Mouse (Mus musculus): Measurements from ENCODE around the gene Mta2. TPM values are rescaled to one million over a fixed set of nuclear protein-coding genes. Genes with fewer than 3 reads are reported as not detected.

Mta2 gene
- 63.5 and 67.4 TPM in 2 replicates for polyA plus RNA-seq (2015; fragmentation: Nextera tagmentation; extraction: Ambion mirVana)

GRCm38 (mm10) chr19:8941515-8942217 is at the start of gene Mta2:
Mta2 (plus strand) TSS chr19:8941875.

GRCm38 (mm10) chr19:8892829-8893766 is 48.6 kb upstream of the Mta2 start, which contains the start of gene Ints5:
Ints5 (plus strand) TSS chr19:8893005.

GRCm38 (mm10) chr19:8897865-8898495 is 43.7 kb upstream of the Mta2 start, which contains the start of gene Ganab:
Ganab (plus strand) TSS chr19:8898071.

GRCm38 (mm10) chr19:8920073-8920736 is 21.5 kb upstream of the Mta2 start, which contains the start of gene B3gat3:
B3gat3 (plus strand) TSS chr19:8920374.

GRCm38 (mm10) chr19:8929224-8930088 is 12.2 kb upstream of the Mta2 start, which contains the start of the genes Rom1 and Eml3:
Rom1 (minus strand) TSS chr19:8929356.
Eml3 (plus strand) TSS chr19:8929552.

GRCm38 (mm10) chr19:8953135-8954039 is 11.7 kb downstream of the Mta2 start, which contains the start of gene Tut1:
Tut1 (plus strand) TSS chr19:8953847.

GRCm38 (mm10) chr19:8966590-8967372 is 25.1 kb downstream of the Mta2 start, which contains the start of gene Eef1g:
Eef1g (plus strand) TSS chr19:8967041.

GRCm38 (mm10) chr19:8989066-8989566 is 47.4 kb downstream of the Mta2 start, which contains the start of gene Ahnak:
Ahnak (plus strand) TSS chr19:8989284.

Other genes starting within 250 kb of the Mta2 start
- 91.8 and 105 TPM in 2 replicates for gene Slc3a2, start 218.5 kb upstream of the Mta2 start, polyA plus RNA-seq (2015; fragmentation: Nextera tagmentation; extraction: Ambion mirVana)
- 53.3 and 53.8 TPM in 2 replicates for gene Wdr74, start 206.0 kb upstream of the Mta2 start, polyA plus RNA-seq (2015; fragmentation: Nextera tagmentation; extraction: Ambion mirVana)
- gene 1700092M07Rik, start 201.2 kb upstream of the Mta2 start, polyA plus RNA-seq (2015; fragmentation: Nextera tagmentation; extraction: Ambion mirVana) = 0.46 and 1.1 TPM in 2 replicates
- 78.0 and 83.1 TPM in 2 replicates for gene Stx5a, start 200.5 kb upstream of the Mta2 start, polyA plus RNA-seq (2015; fragmentation: Nextera tagmentation; extraction: Ambion mirVana)
- 59.7 and 64.4 TPM in 2 replicates for gene Nxf1, start 184.8 kb upstream of the Mta2 start, polyA plus RNA-seq (2015; fragmentation: Nextera tagmentation; extraction: Ambion mirVana)
- gene Tmem223, start 170.9 kb upstream of the Mta2 start, polyA plus RNA-seq (2015; fragmentation: Nextera tagmentation; extraction: Ambion mirVana) = 119 and 130 TPM in 2 replicates
- gene Tmem179b, start 167.4 kb upstream of the Mta2 start, polyA plus RNA-seq (2015; fragmentation: Nextera tagmentation; extraction: Ambion mirVana) = 60.2 and 82.2 TPM in 2 replicates
- 10.3 and 11.8 TPM in 2 replicates for gene Taf6l, start 155.5 kb upstream of the Mta2 start, polyA plus RNA-seq (2015; fragmentation: Nextera tagmentation; extraction: Ambion mirVana)
- 86.5 and 92.5 TPM in 2 replicates for gene Polr2g, start 143.3 kb upstream of the Mta2 start, polyA plus RNA-seq (2015; fragmentation: Nextera tagmentation; extraction: Ambion mirVana)
- 2.0 and 2.7 TPM in 2 replicates for gene Zbtb3, start 139.3 kb upstream of the Mta2 start, polyA plus RNA-seq (2015; fragmentation: Nextera tagmentation; extraction: Ambion mirVana)
- 22.0 and 26.5 TPM in 2 replicates for gene Ttc9c, start 122.5 kb upstream of the Mta2 start, polyA plus RNA-seq (2015; fragmentation: Nextera tagmentation; extraction: Ambion mirVana)
- gene Hnrnpul2, start 121.9 kb upstream of the Mta2 start, polyA plus RNA-seq (2015; fragmentation: Nextera tagmentation; extraction: Ambion mirVana) = 3.1 and 3.3 TPM in 2 replicates
- gene AC129217.1, start 112.1 kb upstream of the Mta2 start, polyA plus RNA-seq (2015; fragmentation: Nextera tagmentation; extraction: Ambion mirVana) = not detected in 2 replicates
- gene Bscl2, start 104.4 kb upstream of the Mta2 start, polyA plus RNA-seq (2015; fragmentation: Nextera tagmentation; extraction: Ambion mirVana) = 45.3 and 49.0 TPM in 2 replicates
- gene Gng3, start 102.7 kb upstream of the Mta2 start, polyA plus RNA-seq (2015; fragmentation: Nextera tagmentation; extraction: Ambion mirVana) = 0.31 and 0.96 TPM in 2 replicates
- 9.4 and 10.6 TPM in 2 replicates for gene Lrrn4cl, start 91.1 kb upstream of the Mta2 start, polyA plus RNA-seq (2015; fragmentation: Nextera tagmentation; extraction: Ambion mirVana)
- 166 and 171 TPM in 2 replicates for gene Ubxn1, start 70.4 kb upstream of the Mta2 start, polyA plus RNA-seq (2015; fragmentation: Nextera tagmentation; extraction: Ambion mirVana)
- 49.7 and 50.5 TPM in 2 replicates for gene Uqcc3, start 61.0 kb upstream of the Mta2 start, polyA plus RNA-seq (2015; fragmentation: Nextera tagmentation; extraction: Ambion mirVana)
- gene Lbhd1, start 58.1 kb upstream of the Mta2 start, polyA plus RNA-seq (2015; fragmentation: Nextera tagmentation; extraction: Ambion mirVana) = 34.0 and 39.1 TPM in 2 replicates
- gene Gm49403, start 57.9 kb upstream of the Mta2 start, polyA plus RNA-seq (2015; fragmentation: Nextera tagmentation; extraction: Ambion mirVana) = not detected in 2 replicates
- 43.6 and 48.9 TPM in 2 replicates for gene 1810009A15Rik, start 53.0 kb upstream of the Mta2 start, polyA plus RNA-seq (2015; fragmentation: Nextera tagmentation; extraction: Ambion mirVana)
- gene Gm49416, start 52.9 kb upstream of the Mta2 start, polyA plus RNA-seq (2015; fragmentation: Nextera tagmentation; extraction: Ambion mirVana) = not detected in 2 replicates
- gene Ints5, start 48.9 kb upstream of the Mta2 start, polyA plus RNA-seq (2015; fragmentation: Nextera tagmentation; extraction: Ambion mirVana) = 17.3 and 17.5 TPM in 2 replicates
- 33.1 and 33.2 TPM in 2 replicates for gene Ganab, start 43.8 kb upstream of the Mta2 start, polyA plus RNA-seq (2015; fragmentation: Nextera tagmentation; extraction: Ambion mirVana)
- gene B3gat3, start 21.5 kb upstream of the Mta2 start, polyA plus RNA-seq (2015; fragmentation: Nextera tagmentation; extraction: Ambion mirVana) = 24.3 and 24.5 TPM in 2 replicates
- 3.6 and 4.3 TPM in 2 replicates for gene Rom1, start 12.5 kb upstream of the Mta2 start, polyA plus RNA-seq (2015; fragmentation: Nextera tagmentation; extraction: Ambion mirVana)
- gene Eml3, start 12.3 kb upstream of the Mta2 start, polyA plus RNA-seq (2015; fragmentation: Nextera tagmentation; extraction: Ambion mirVana) = 22.1 and 22.6 TPM in 2 replicates
- gene Tut1, start 12.0 kb downstream of the Mta2 start, polyA plus RNA-seq (2015; fragmentation: Nextera tagmentation; extraction: Ambion mirVana) = 13.0 and 13.9 TPM in 2 replicates
- gene Eef1g, start 25.2 kb downstream of the Mta2 start, polyA plus RNA-seq (2015; fragmentation: Nextera tagmentation; extraction: Ambion mirVana) = 257 TPM in 2 replicates
- 99.1 and 107 TPM in 2 replicates for gene Ahnak, start 47.4 kb downstream of the Mta2 start, polyA plus RNA-seq (2015; fragmentation: Nextera tagmentation; extraction: Ambion mirVana)
- 0.30 TPM in 1 of 2 replicates, not detected in the other for gene Scgb1a1, start 146.1 kb downstream of the Mta2 start, polyA plus RNA-seq (2015; fragmentation: Nextera tagmentation; extraction: Ambion mirVana)
- 7.1 and 7.4 TPM in 2 replicates for gene Asrgl1, start 193.8 kb downstream of the Mta2 start, polyA plus RNA-seq (2015; fragmentation: Nextera tagmentation; extraction: Ambion mirVana)

Data from urinary bladder, postnatal 0 days (tissue).